Mouse (Mus musculus) midbrain, embryonic 14.5 days (tissue): ENCODE data around the gene Rassf3. TPM values are rescaled to one million over a fixed set of nuclear protein-coding genes. Genes with fewer than 3 reads are reported as not detected.

ENCODE experiments used
- ATAC-seq: fragments of 200-750 bp; cut with Nextera tagmentation; 2 replicates; pipeline ENCODE4 v1.8.0; 2017; ENCODE audit warnings: moderate number of reproducible peaks, moderate library complexity; ENCODE audit not compliant: low FRiP score, low TSS enrichment
- DNase-seq: peaks from one replicate; pipeline ENCODE4 v3.0.0-alpha.2; 2015
- H3K27ac ChIP-seq: fragments of 300-500 bp; sonication (generic); replicated peaks from 2 replicates; pipeline ENCODE4 v1.5.1; 2014; ENCODE audit warnings: mild to moderate bottlenecking, low read depth, low read length, moderate library complexity
- H3K27me3 ChIP-seq: fragments of 300-500 bp; sonication (generic); 2 replicates; pipeline ENCODE4 v1.6.1; 2014; ENCODE audit warnings: low read length, control low read depth, mixed read lengths; ENCODE audit not compliant: control insufficient read depth, insufficient read depth
- H3K36me3 ChIP-seq: fragments of 300-500 bp; sonication (generic); 2 replicates; pipeline ENCODE4 v1.6.1; 2014; ENCODE audit warnings: low read length, control low read depth; ENCODE audit not compliant: control insufficient read depth, insufficient read depth
- H3K4me1 ChIP-seq: fragments of 300-500 bp; sonication (generic); 2 replicates; pipeline ENCODE4 v1.6.1; 2014; ENCODE audit warnings: mild to moderate bottlenecking, antibody characterized with exemption, low read length, control low read depth; ENCODE audit not compliant: control insufficient read depth, insufficient read depth
- H3K4me2 ChIP-seq: fragments of 300-500 bp; sonication (generic); 2 replicates; pipeline ENCODE4 v1.6.1; 2014; ENCODE audit warnings: mild to moderate bottlenecking, low read length, moderate library complexity
- H3K4me3 ChIP-seq: fragments of 300-500 bp; sonication (generic); replicated peaks from 2 replicates; pipeline ENCODE4 v1.5.1; 2014; ENCODE audit warnings: low read depth, low read length
- H3K9ac ChIP-seq: fragments of 300-500 bp; sonication (generic); replicated peaks from 2 replicates; pipeline ENCODE4 v1.6.1; 2014; ENCODE audit warnings: mild to moderate bottlenecking, low read length, moderate library complexity
- H3K9me3 ChIP-seq: fragments of 300-500 bp; sonication (generic); 2 replicates; pipeline ENCODE4 v1.6.1; 2016; ENCODE audit warnings: low read length, control low read depth, mixed read lengths; ENCODE audit not compliant: control insufficient read depth
- WGBS: fragments of 180-500 bp; shearing (Covaris S2); extraction: QIAGEN DNeasy Blood & Tissue Kit; methylation state at CpG from one replicate; pipeline ENCODE4 v1.1.7; 2014; 5-methylcytosine and 5-hydroxymethylcytosine counted together
- polyA plus RNA-seq: library from polyadenylated mRNA; unstranded; fragments of >200 nt; fragmentation: Nextera tagmentation; extraction: Ambion mirVana; gene quantifications from 2 replicates; pipeline ENCODE4 v1.2.1, GENCODE M21; 2014

Rassf3 gene
- polyA plus RNA-seq, 1 experiment from 2014 or later = 4.5 TPM

DNA sequence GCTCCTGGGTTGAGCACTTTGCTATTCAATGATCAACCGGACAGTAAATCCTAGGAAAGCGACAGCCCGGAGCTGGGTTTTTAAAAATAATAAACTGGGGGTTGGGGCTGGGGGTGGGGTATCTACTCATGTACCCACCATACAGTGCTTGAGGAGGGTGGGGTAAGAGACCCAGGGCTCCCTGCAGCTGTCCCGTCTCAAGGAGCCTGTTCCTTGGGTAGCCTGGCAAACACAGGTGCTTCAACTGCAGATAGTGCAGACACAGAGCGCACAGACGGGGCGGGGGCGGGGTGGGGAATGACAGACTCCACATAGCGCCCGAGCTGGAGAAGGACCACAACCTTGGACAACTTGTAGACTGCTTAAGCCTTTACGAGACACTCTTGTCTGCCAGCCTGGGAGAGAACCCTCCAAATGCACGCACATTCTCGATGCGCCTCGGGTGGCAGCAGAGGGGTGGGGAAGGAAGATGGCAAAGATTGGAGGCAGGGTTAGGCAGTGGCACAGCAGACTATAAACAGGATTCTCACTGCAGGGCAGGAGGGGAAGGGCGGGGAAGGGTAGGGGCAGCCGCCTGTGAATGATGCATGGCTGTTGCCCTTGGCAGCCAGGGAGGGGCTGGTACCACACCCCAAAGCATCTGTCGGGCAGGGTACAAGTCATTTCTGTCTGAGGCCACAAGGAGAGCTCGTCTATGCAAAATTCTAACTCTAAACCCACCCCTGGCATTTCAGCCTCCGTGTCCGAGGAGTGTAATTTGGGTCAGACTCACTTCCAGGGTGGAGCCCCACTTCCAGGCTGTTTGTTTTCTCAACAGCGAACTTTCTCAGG is 56.3 kb downstream of the Rassf3 start:
- H3K4me1 ChIP-seq = peaks cover 16% of the 10 kb centered on the region
- peak; percentile 32; the same call in 1 of the 2 replicates for ATAC-seq
- H3K27ac ChIP-seq = no peak overlapping the region
- H3K36me3 ChIP-seq = no peaks in the 10 kb centered on the region
- H3K9me3 ChIP-seq = no peaks in the 10 kb centered on the region
- no peak overlapping the region for H3K9ac ChIP-seq
- H3K4me2 ChIP-seq = no peak overlapping the region
- no peak for DNase-seq
- H3K27me3 ChIP-seq = no peaks in the 10 kb centered on the region
- no peak overlapping the region for H3K4me3 ChIP-seq
- WGBS = 71% methylated on average over 22 of the region's 22 CpGs

- H3K4me1 ChIP-seq = peaks cover 11% of the 10 kb centered on the region
- H3K27ac ChIP-seq = no peak overlapping the region
- no peaks in the 10 kb centered on the region for H3K27me3 ChIP-seq
- DNase-seq = no peak
- no peak overlapping the region for H3K4me3 ChIP-seq
- WGBS = 77% methylated on average over 14 of the region's 14 CpGs
- no peaks in the 10 kb centered on the region for H3K9me3 ChIP-seq
- no peak for ATAC-seq
- no peaks in the 10 kb centered on the region for H3K36me3 ChIP-seq
- no peak overlapping the region for H3K4me2 ChIP-seq
- H3K9ac ChIP-seq = no peak overlapping the region
These were observed 57.3 kb downstream of the Rassf3 start for GRCm38 (mm10) chr10:121418835-121419234.

DNA sequence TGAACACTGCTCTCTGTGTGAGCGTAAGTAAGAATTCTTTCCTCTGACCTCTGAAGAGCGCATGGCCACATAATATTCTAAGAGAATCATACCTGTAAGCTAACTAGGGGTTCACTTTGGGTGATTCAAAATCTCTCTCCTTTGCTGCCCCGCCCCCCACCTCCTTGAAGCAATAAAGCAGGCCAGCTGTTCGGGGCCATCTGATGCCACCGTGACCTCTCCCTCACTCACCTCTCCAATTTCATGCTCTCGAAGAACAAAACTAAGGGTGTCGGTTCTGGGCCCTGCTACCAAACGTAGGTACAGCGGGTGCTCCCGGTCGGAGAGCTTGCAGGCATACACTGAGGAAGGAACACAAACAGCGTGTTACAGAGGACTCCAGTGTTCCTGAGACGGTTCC is 62.0 kb downstream of the Rassf3 start:
- Histone ChIP-seq H3K4me1 (no peaks in the 10 kb centered on the region), H3K9me3 (no peaks in the 10 kb centered on the region), H3K4me2 (no peak overlapping the region), H3K4me3 (no peak overlapping the region), H3K9ac (no peak overlapping the region), H3K27ac (no peak overlapping the region), H3K27me3 (no peaks in the 10 kb centered on the region), H3K36me3 (no peaks in the 10 kb centered on the region)
- no peak for ATAC-seq
- WGBS = 94% methylated on average over 13 of the region's 13 CpGs
- DNase-seq = no peak

DNA sequence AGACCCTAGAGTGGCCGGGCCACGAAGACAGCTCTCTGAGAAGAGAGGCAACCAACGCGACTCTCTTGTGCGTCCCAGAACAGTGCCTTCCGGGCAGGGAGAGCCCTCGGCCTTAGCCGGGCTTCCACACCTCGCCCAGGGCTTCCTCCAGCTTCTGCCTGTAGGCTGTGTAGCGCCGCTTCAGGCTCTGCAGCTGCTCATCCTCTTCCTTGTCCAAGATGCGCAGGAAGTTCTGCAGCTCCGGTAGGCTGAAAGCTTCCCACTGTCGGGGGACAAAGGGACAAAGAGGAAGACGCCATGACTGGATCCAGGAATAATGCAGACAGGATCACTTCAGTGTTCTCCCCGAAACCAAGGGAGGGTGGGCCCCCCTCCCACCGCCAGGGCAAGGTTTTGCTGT is 63.3 kb downstream of the Rassf3 start:
- Histone ChIP-seq H3K27ac (no peak overlapping the region), H3K4me3 (no peak overlapping the region), H3K4me1 (no peaks in the 10 kb centered on the region), H3K27me3 (no peaks in the 10 kb centered on the region), H3K9ac (no peak overlapping the region), H3K4me2 (no peak overlapping the region), H3K36me3 (no peaks in the 10 kb centered on the region), H3K9me3 (no peaks in the 10 kb centered on the region)
- 87% methylated on average over 17 of the region's 17 CpGs for WGBS
- DNase-seq (no peak), ATAC-seq (no peak)

DNA sequence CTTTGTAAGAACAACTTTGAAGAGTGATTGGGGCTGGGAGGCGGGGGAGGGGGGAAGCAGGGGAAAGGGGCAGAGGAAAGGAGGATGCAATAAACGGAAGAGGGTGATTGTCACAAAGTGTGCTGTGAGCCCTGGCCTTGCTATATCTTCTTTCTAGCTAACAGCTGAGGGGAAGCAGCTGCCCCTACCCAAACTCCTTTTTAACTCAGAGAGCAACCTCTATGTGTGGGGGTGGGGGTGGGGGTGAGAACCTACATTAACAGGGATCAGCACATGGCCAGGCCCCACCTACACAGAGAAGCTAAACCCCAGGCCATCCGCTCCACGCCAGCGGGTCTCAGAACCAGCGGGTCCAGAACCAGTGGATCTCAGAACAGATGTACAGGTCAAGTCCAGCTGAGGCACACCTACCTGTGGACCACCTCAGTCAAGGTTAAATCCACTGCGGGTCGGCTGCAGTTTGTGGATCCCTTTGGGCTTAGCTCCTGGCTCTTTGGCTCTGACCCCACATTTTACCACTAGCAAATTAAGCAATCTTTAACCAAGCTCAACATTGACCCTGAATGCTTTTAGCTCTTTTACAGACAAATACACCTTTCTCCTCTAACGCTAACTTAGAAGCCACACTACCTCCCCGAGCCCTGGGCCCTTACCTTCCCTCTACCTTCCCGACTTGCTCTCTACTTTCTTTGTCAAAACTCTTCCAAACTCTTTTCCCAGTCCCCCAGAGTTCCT is 64.3 kb downstream of the Rassf3 start:
- H3K27me3 ChIP-seq = no peaks in the 10 kb centered on the region

DNA sequence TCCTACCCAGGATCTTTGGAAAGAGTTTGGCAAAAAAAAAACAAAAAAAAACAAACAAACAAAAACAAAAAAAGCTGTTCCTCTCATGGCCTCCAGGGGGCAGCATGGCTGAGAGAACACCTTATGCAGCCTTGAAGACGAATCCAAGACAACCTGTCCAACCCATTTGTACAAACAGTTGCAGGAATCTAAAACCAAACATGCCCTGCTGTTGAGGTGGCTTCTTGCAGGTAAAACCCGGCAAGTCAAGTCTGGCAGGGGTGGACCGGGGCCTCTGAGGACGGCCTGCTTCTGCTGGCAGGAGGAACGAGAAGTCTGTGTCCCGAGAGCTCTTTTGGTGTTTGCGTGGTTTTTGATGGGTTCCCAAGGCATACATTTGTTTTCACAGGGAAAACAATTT is 66.4 kb downstream of the Rassf3 start:
- H3K36me3 ChIP-seq = no peaks in the 10 kb centered on the region
- no peak overlapping the region for H3K4me2 ChIP-seq
- DNase-seq (peak; percentile 76), ATAC-seq (no peak)
- H3K27ac ChIP-seq = no peak overlapping the region
- no peaks in the 10 kb centered on the region for H3K27me3 ChIP-seq
- H3K9me3 ChIP-seq = no peaks in the 10 kb centered on the region
- H3K9ac ChIP-seq = no peak overlapping the region
- no peaks in the 10 kb centered on the region for H3K4me1 ChIP-seq
- H3K4me3 ChIP-seq = no peak overlapping the region
- 70% methylated on average over 7 of the region's 7 CpGs for WGBS

More for the DNA sequence above, 64.3 kb downstream of the Rassf3 start:
- no peak for ATAC-seq
- H3K4me2 ChIP-seq = no peak overlapping the region
- DNase-seq = no peak
- 92% methylated on average over 11 of the region's 11 CpGs for WGBS
- no peak overlapping the region for H3K27ac ChIP-seq
- no peak overlapping the region for H3K9ac ChIP-seq
- no peaks in the 10 kb centered on the region for H3K36me3 ChIP-seq
- no peaks in the 10 kb centered on the region for H3K9me3 ChIP-seq
- no peaks in the 10 kb centered on the region for H3K4me1 ChIP-seq
- H3K4me3 ChIP-seq = no peak overlapping the region

DNA sequence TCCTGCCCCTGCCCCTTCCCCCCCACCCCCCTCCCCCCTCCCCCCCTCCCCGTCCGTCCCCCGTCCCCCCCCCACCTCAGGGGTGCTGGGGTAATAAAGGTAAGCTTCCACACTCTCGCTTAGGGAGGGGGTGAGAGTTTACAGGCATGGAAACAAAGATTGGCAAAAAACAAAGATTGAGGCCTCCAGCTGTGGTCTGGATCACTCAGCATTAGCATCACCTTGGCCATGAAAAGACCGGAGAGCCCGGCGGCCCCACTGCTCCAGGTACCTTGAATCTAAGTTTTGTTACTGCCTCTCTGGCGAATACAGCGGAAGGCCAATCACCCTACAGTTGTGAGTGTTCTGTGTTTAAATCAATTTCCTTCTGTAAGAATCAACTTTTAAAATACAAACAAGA is 72.2 kb downstream of the Rassf3 start:
- Histone ChIP-seq H3K36me3 (no peaks in the 10 kb centered on the region), H3K4me1 (no peaks in the 10 kb centered on the region), H3K9ac (no peak overlapping the region), H3K27ac (no peak overlapping the region), H3K4me2 (no peak overlapping the region), H3K4me3 (no peak overlapping the region), H3K9me3 (no peaks in the 10 kb centered on the region), H3K27me3 (no peaks in the 10 kb centered on the region)
- 63% methylated on average over 6 of the region's 9 CpGs for WGBS
- no peak for DNase-seq
- no peak for ATAC-seq

GRCm38 (mm10) chr10:121403104-121403503 is 73.0 kb downstream of the Rassf3 start:
- no peaks in the 10 kb centered on the region for H3K9me3 ChIP-seq
- 81% methylated on average over 9 of the region's 9 CpGs for WGBS
- no peak overlapping the region for H3K4me3 ChIP-seq
- DNase-seq = no peak
- no peaks in the 10 kb centered on the region for H3K36me3 ChIP-seq
- no peaks in the 10 kb centered on the region for H3K27me3 ChIP-seq
- no peak overlapping the region for H3K27ac ChIP-seq
- no peak overlapping the region for H3K4me2 ChIP-seq
- no peaks in the 10 kb centered on the region for H3K4me1 ChIP-seq
- H3K9ac ChIP-seq = no peak overlapping the region
- ATAC-seq = no peak

DNA sequence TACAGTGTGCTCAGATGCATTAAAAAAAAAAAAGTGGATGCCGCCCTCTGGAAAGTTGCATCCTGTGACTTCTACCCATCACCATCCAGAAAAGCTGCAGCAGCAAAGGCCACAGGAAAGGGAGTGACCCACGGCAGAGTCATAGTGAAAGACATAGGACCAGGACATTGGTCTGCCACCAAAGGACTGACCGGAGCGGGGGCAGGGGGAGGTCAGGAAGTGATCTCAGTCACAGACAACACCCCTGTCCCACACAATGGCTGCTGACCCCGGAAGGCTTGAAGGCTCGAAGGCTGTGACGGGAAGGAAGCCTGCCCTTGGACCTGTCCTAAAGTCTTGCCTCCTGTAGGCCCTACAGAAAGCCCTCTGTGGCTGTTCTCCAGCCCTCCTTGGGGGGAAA is 75.1 kb downstream of the Rassf3 start:
- H3K27me3 ChIP-seq = no peaks in the 10 kb centered on the region
- H3K9me3 ChIP-seq = no peaks in the 10 kb centered on the region
- DNase-seq = no peak
- H3K36me3 ChIP-seq = peaks cover 7% of the 10 kb centered on the region
- no peak overlapping the region for H3K9ac ChIP-seq
- no peak for ATAC-seq
- H3K4me3 ChIP-seq = no peak overlapping the region
- WGBS = 84% methylated on average over 7 of the region's 7 CpGs
- H3K4me1 ChIP-seq = no peaks in the 10 kb centered on the region
- H3K4me2 ChIP-seq = no peak overlapping the region
- no peak overlapping the region for H3K27ac ChIP-seq
